Mouse (Mus musculus) lung, postnatal 25 days (tissue): ENCODE results near the gene Gck.
A peak's percentile ranks its signal among the peaks of the same experiment; 100 is the strongest.
"Not testable (repeated sequence)": the region's sequence is repeated elsewhere in the genome, so short reads cannot be mapped to it uniquely, and the experiment has no call there.

Experiments used
- DNase-seq: peaks from one replicate; pipeline ENCODE4 v3.0.0; 2022; ENCODE audit warnings: low spot score

Gene Gck

GRCm38 (mm10) chr11:5907096-5907495, 42.8 kb downstream of the Gck start:
- DNase-seq, result no peak

GRCm38 (mm10) chr11:5905778-5906518, 43.9 kb downstream of the Gck start:
- no peak for DNase-seq

- no peak for DNase-seq
Measured at GRCm38 (mm10) chr11:5904871-5905270, 45.0 kb downstream of the Gck start.

- DNase-seq, result no peak
Measured at GRCm38 (mm10) chr11:5904357-5904756, 45.5 kb downstream of the Gck start.

- no peak for DNase-seq
Measured at GRCm38 (mm10) chr11:5903844-5904243, 46.0 kb downstream of the Gck start.

GRCm38 (mm10) chr11:5902390-5902789, 47.5 kb downstream of the Gck start:
- DNase-seq, result no peak

- no peak for DNase-seq
Measured at GRCm38 (mm10) chr11:5901950-5902349, 47.9 kb downstream of the Gck start.

GRCm38 (mm10) chr11:5901320-5901719, 48.6 kb downstream of the Gck start:
- no peak for DNase-seq

GRCm38 (mm10) chr11:5899286-5899685, 50.6 kb downstream of the Gck start:
- DNase-seq, result no peak

GRCm38 (mm10) chr11:5898531-5898930, 51.4 kb downstream of the Gck start, which contains the start of gene Myl7:
Gene Myl7 (minus strand): TSS chr11:5898782.
- DNase-seq, result no peak

GRCm38 (mm10) chr11:5897839-5898238, 52.0 kb downstream of the Gck start:
- DNase-seq, result no peak

- DNase-seq, result no peak
Measured at GRCm38 (mm10) chr11:5897230-5897629, 52.7 kb downstream of the Gck start.

GRCm38 (mm10) chr11:5893807-5894206, 56.1 kb downstream of the Gck start:
- no peak for DNase-seq

GRCm38 (mm10) chr11:5892810-5893368, 57.0 kb downstream of the Gck start:
- DNase-seq, result no peak

- DNase-seq, result peak; percentile 35
Measured at GRCm38 (mm10) chr11:5892151-5892591, 57.7 kb downstream of the Gck start.

- not testable (repeated sequence) for DNase-seq
Measured at GRCm38 (mm10) chr11:5888563-5888962, 61.3 kb downstream of the Gck start.

GRCm38 (mm10) chr11:5887250-5887649, 62.6 kb downstream of the Gck start:
- no peak for DNase-seq

- peak; percentile 73 for DNase-seq
Measured at GRCm38 (mm10) chr11:5886187-5886586, 63.7 kb downstream of the Gck start.

- DNase-seq, result no peak
Measured at GRCm38 (mm10) chr11:5882518-5882917, 67.4 kb downstream of the Gck start.

- DNase-seq, result peak; percentile 62
Measured at GRCm38 (mm10) chr11:5879905-5880304, 70.0 kb downstream of the Gck start.

GRCm38 (mm10) chr11:5878661-5879060, 71.2 kb downstream of the Gck start:
- no peak for DNase-seq

GRCm38 (mm10) chr11:5877921-5878526, 71.9 kb downstream of the Gck start, which contains the start of gene Pold2:
Gene Pold2 (minus strand): TSS chr11:5878292.
- peak; percentile 99 for DNase-seq

- DNase-seq, result no peak
Measured at GRCm38 (mm10) chr11:5877421-5877820, 72.5 kb downstream of the Gck start.
